Mouse (Mus musculus): ENCODE results near the gene Plekhg3.

- TF ChIP-seq HCFC1 (IDR thresholded peaks at IDR 0.05; ENCODE audit: borderline replicate concordance, insufficient read depth, low read length) (no peak), CHD2 (IDR thresholded peaks at IDR 0.05; ENCODE audit: low read depth, low read length) (no peak), ZC3H11A (IDR thresholded peaks at IDR 0.05; ENCODE audit: borderline replicate concordance, low read depth, low read length) (no peak), ZNF384 (IDR thresholded peaks at IDR 0.05; ENCODE audit: low read depth, low read length) (0 out of 2 replicates have a peak, but pooled peaks have one; percentile 9), MAFK (IDR thresholded peaks at IDR 0.05; ENCODE audit: insufficient read depth, low read depth, low read length) (no peak)
Observed at GRCm38 (mm10) chr12:76534233-76534632, 3.5 kb downstream of the Plekhg3 start.
